In genomic region chr6:128941646-128942421, GRCm38 (mm10) we compare ENCODE assay signal across 24 mouse cellular contexts. TPM values are rescaled to one million over a fixed set of nuclear protein-coding genes. Genes with fewer than 3 reads are reported as not detected.
A peak's percentile ranks its signal among the peaks of the same experiment; 100 is the strongest.
DNase-seq lines count a peak whose midpoint lies in the region; ATAC-seq lines count a peak whose summit lies in the region.
"Had no signal": no experiment of that assay in that cellular context is flagged by ENCODE, and none has a peak within 500 bp of the region (broad histone marks: within the 10 kb centered on the region; RNA-seq: fewer than 3 reads in every experiment).

No protein-coding gene starts in this region.

- no peak overlapping the region for H3K9ac ChIP-seq in hindbrain, embryonic 14.5 days
- no peak overlapping the region for H3K9ac ChIP-seq in hindbrain, embryonic 13.5 days
- H3K9ac ChIP-seq: embryonic facial prominence, embryonic 13.5 days; heart, embryonic 13.5 days; lung, embryonic 15.5 days; neural tube, embryonic 13.5 days had no signal

- no peak overlapping the region for H3K4me2 ChIP-seq in hindbrain, embryonic 14.5 days (replicated peaks)
- H3K4me2 ChIP-seq in hindbrain, embryonic 13.5 days: no peak overlapping the region
- H3K4me2 ChIP-seq: embryonic facial prominence, embryonic 13.5 days; heart, embryonic 13.5 days; liver, embryonic 11.5 days; lung, embryonic 15.5 days; neural tube, embryonic 13.5 days had no signal

- 0 out of 2 replicates have a peak, but pooled peaks have one; percentile 21 for ATAC-seq in hindbrain, embryonic 14.5 days (ENCODE audit: low FRiP score)
- ATAC-seq in hindbrain, embryonic 13.5 days (ENCODE audit: low FRiP score): no peak
- peak; percentile 40 for ATAC-seq in megakaryocyte, adult 5-6 weeks (ENCODE audit: poor library complexity, severe bottlenecking)

- 87% methylated on average over 5 of the region's 5 CpGs for WGBS in hindbrain, embryonic 14.5 days
- WGBS in hindbrain, embryonic 13.5 days: 81% methylated on average over 5 of the region's 5 CpGs

- no peaks in the 10 kb centered on the region for H3K36me3 ChIP-seq in hindbrain, embryonic 14.5 days (replicated peaks; ENCODE audit: control insufficient read depth, insufficient read depth)
- no peaks in the 10 kb centered on the region for H3K36me3 ChIP-seq in hindbrain, embryonic 13.5 days
- H3K36me3 ChIP-seq: embryonic facial prominence, embryonic 13.5 days; heart, embryonic 13.5 days; lung, embryonic 15.5 days; neural tube, embryonic 13.5 days had no signal

- H3K27me3 ChIP-seq in hindbrain, embryonic 14.5 days (ENCODE audit: control insufficient read depth, insufficient read depth, low read length): no peaks in the 10 kb centered on the region
- H3K27me3 ChIP-seq in hindbrain, embryonic 13.5 days: no peaks in the 10 kb centered on the region
- H3K27me3 ChIP-seq: embryonic facial prominence, embryonic 13.5 days; heart, embryonic 13.5 days; lung, embryonic 15.5 days; neural tube, embryonic 13.5 days had no signal

- H3K4me3 ChIP-seq in hindbrain, embryonic 14.5 days (replicated peaks; ENCODE audit: low read length): no peak overlapping the region
- no peak overlapping the region for H3K4me3 ChIP-seq in hindbrain, embryonic 13.5 days
- H3K4me3 ChIP-seq: embryonic facial prominence, embryonic 13.5 days; heart, embryonic 13.5 days; lung, embryonic 15.5 days; neural tube, embryonic 13.5 days had no signal

- no peaks in the 10 kb centered on the region for H3K4me1 ChIP-seq in hindbrain, embryonic 14.5 days (replicated peaks; ENCODE audit: control insufficient read depth, insufficient read depth, low read length)
- no peaks in the 10 kb centered on the region for H3K4me1 ChIP-seq in hindbrain, embryonic 13.5 days (replicated peaks)
- H3K4me1 ChIP-seq: embryonic facial prominence, embryonic 13.5 days; heart, embryonic 13.5 days; lung, embryonic 15.5 days; neural tube, embryonic 13.5 days had no signal

- H3K9me3 ChIP-seq in hindbrain, embryonic 14.5 days (ENCODE audit: control insufficient read depth, low read length): no peaks in the 10 kb centered on the region
- H3K9me3 ChIP-seq in hindbrain, embryonic 13.5 days: no peaks in the 10 kb centered on the region
- H3K9me3 ChIP-seq: neural tube, embryonic 13.5 days had no signal

- no peak overlapping the region for H3K27ac ChIP-seq in hindbrain, embryonic 14.5 days
- H3K27ac ChIP-seq in hindbrain, embryonic 13.5 days: no peak overlapping the region
- H3K27ac ChIP-seq: embryonic facial prominence, embryonic 13.5 days; heart, embryonic 13.5 days; lung, embryonic 15.5 days; neural tube, embryonic 13.5 days had no signal

- peak; percentile 12 for DNase-seq in hindbrain, embryonic 14.5 days (ENCODE audit: low spot score)
- DNase-seq in 3134 (ENCODE audit: extremely low read depth, insufficient read length, low spot score) (peak; percentile 42), ES-CJ7 (ENCODE audit: low read depth, low spot score) (peak; percentile 12)
- DNase-seq in retina, postnatal 1 day: no peak
- DNase-seq in thymus, postnatal 10 days (ENCODE audit: low spot score in 2 of 2): no peak
- DNase-seq: adrenal gland, postnatal 14 days; cerebellum, adult 18-20 months; heart, postnatal 36 days; kidney, adult 2 months; kidney, postnatal 4 days; thymus, postnatal 36 days had no signal

RNA-seq across cellular contexts. Expression of gene Clec2g, which starts 7.7 kb away (rescaled TPM):
- polyA plus RNA-seq in hindbrain, embryonic 14.5 days (2014; fragmentation: Nextera tagmentation; extraction: Ambion mirVana): not detected in 2 replicates
- polyA plus RNA-seq in hindbrain, embryonic 13.5 days (2015; fragmentation: Nextera tagmentation; extraction: Ambion mirVana): not detected in 2 replicates
- total RNA-seq in megakaryocyte, adult 5-6 weeks (2015): 0.48 TPM in 1 of 2 replicates, not detected in the other
- 1.5 TPM in 1 of 2 replicates, not detected in the other for total RNA-seq in megakaryocyte, adult 5-6 weeks (2017)
- total RNA-seq: left cerebral cortex, postnatal 25 days; MEL had no signal
- polyA plus RNA-seq: forebrain, embryonic 11.5 days; gonadal fat pad, adult 2 months; heart, embryonic 13.5 days; kidney, adult 2 months; liver, embryonic 11.5 days; lung, embryonic 15.5 days; neural tube, embryonic 13.5 days; testis, adult 2 months had no signal

RNA-seq across cellular contexts. Expression of gene BC035044, which starts 50.9 kb away (rescaled TPM):
- polyA plus RNA-seq in hindbrain, embryonic 14.5 days (2014; fragmentation: Nextera tagmentation; extraction: Ambion mirVana): 0.52 TPM in 2 replicates
- 0.34 and 0.57 TPM in 2 replicates for polyA plus RNA-seq in hindbrain, embryonic 13.5 days (2015; fragmentation: Nextera tagmentation; extraction: Ambion mirVana)
- total RNA-seq in megakaryocyte, adult 5-6 weeks (2015): 154 and 164 TPM in 2 replicates
- 141 and 149 TPM in 2 replicates for total RNA-seq in megakaryocyte, adult 5-6 weeks (2017)
- total RNA-seq: MEL had no signal

RNA-seq across cellular contexts. Expression of gene Clec2i, which starts 54.4 kb away (rescaled TPM):
- polyA plus RNA-seq in hindbrain, embryonic 14.5 days (2014; fragmentation: Nextera tagmentation; extraction: Ambion mirVana): not detected in 2 replicates
- polyA plus RNA-seq in hindbrain, embryonic 13.5 days (2015; fragmentation: Nextera tagmentation; extraction: Ambion mirVana): not detected in 2 replicates
- 34.3 and 38.5 TPM in 2 replicates for total RNA-seq in megakaryocyte, adult 5-6 weeks (2015)
- total RNA-seq in megakaryocyte, adult 5-6 weeks (2017): 58.0 and 59.7 TPM in 2 replicates
- total RNA-seq: heart, postnatal 36 days; layer of hippocampus, postnatal 25 days; left cerebral cortex, postnatal 25 days; MEL had no signal
- polyA plus RNA-seq: forebrain, embryonic 11.5 days; heart, embryonic 13.5 days; liver, embryonic 11.5 days; neural tube, embryonic 13.5 days; testis, adult 2 months had no signal

Comparison
In these comparisons a context has a peak if more than half of its experiments do, and no peak if none do; other contexts are left out.
1. DNase-seq: peak in hindbrain, embryonic 14.5 days (single experiment), 3134 (single experiment) and ES-CJ7 (single experiment); none in retina, postnatal 1 day (single experiment) and thymus, postnatal 10 days (0 of 2).